Mouse (Mus musculus): ENCODE measurements around the gene 1700007K13Rik. TPM values are rescaled to one million over a fixed set of nuclear protein-coding genes. Genes with fewer than 3 reads are reported as not detected.
"Not testable (repeated sequence)": the region's sequence is repeated elsewhere in the genome, so short reads cannot be mapped to it uniquely, and the experiment has no call there.

1700007K13Rik gene
- polyA plus RNA-seq, 1 experiment from 2014 or later, result 3.2 TPM

DNA sequence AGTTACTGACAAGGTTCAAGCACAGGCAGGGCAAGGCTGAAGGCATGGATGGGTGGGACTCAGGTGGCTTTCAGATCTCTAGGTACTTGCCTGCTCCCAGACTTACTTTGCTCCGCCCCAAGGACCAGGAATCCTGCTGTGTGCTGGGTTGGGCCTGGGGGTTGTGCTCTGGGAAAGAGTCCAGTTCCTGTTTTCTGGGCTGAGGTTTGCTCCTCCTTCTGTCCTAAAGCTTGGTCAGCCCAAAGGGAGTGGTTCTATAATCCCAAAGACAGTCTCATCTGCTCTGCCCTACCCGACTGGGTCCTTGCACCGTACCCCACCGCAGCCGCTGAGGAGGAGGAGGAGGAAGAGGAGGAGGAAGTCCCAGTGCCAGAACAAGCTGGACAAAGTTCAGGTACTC lies 30.5 kb upstream of the 1700007K13Rik start, which contains the start of gene Gbgt1:
Gbgt1 (plus strand) TSS at position 221 of the 400 bp plus-strand sequence.
- Histone ChIP-seq H3K4me1 (no peaks in the 10 kb centered on the region), H3K36me3 (no peaks in the 10 kb centered on the region), H3K27me3 (no peaks in the 10 kb centered on the region), H3K9ac (replicated peaks) (no peak within 1 kb of the TSS), H3K9me3 (no peaks in the 10 kb centered on the region), H3K4me2 (replicated peaks) (no peak within 1 kb of the TSS), H3K27ac (replicated peaks) (no peak within 1 kb of the TSS), H3K4me3 (no peak within 1 kb of the TSS)
- ATAC-seq (replicated peaks), result no peak
- WGBS, result 79% methylated on average over 5 of the region's 5 CpGs

DNA sequence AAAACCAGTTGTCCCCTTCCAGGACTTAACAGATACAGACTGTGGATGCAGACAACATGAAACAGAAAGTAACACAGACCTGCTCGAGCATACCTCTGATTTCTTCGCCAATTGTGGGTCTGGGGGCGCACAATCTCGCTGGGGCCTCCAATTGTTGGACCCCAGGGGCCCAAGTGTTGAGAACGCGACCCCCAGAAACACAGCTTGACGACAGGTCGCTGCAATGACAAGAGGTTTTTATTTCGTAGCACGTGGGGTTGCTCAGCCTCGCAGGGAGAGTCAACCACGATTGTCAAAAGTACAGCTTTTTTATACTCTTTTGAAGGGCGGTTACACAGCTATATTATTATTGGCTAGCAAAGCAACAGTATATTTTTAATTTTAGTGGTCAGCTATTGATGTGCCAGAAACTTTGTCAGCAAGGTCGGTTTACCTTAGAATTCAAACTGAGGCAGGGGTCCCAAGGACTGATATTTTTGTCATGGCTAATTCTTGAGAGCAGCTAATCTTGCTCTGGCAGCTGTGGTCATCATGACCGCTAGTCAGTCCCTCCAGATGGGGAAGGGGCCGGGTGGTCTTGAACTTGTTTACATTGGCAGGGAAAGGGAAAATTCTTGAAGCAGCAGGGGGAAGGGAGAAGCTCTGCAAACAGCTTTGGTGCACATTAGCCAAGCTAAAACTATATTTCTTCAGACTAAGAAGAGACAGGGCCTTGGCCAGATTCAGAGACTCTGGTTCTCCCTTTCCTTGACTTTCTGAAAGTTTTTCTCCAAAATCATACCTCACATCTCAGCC lies 29.9 kb upstream of the 1700007K13Rik start:
- H3K9me3 ChIP-seq, result no peaks in the 10 kb centered on the region
- no peak overlapping the region for H3K4me3 ChIP-seq
- WGBS, result 88% methylated on average over 16 of the region's 16 CpGs
- ATAC-seq (replicated peaks), result no peak
- H3K4me1 ChIP-seq, result no peaks in the 10 kb centered on the region
- H3K4me2 ChIP-seq (replicated peaks), result no peak overlapping the region
- no peaks in the 10 kb centered on the region for H3K27me3 ChIP-seq
- H3K27ac ChIP-seq (replicated peaks), result no peak overlapping the region
- no peak overlapping the region for H3K9ac ChIP-seq (replicated peaks)
- H3K36me3 ChIP-seq, result no peaks in the 10 kb centered on the region

GRCm38 (mm10) chr2:28495207-28495756 lies 29.1 kb upstream of the 1700007K13Rik start:
- H3K9ac ChIP-seq (replicated peaks), result no peak overlapping the region
- no peak overlapping the region for H3K4me2 ChIP-seq (replicated peaks)
- H3K27ac ChIP-seq (replicated peaks), result no peak overlapping the region
- ATAC-seq (replicated peaks), result no peak
- 89% methylated on average over 14 of the region's 14 CpGs for WGBS
- no peaks in the 10 kb centered on the region for H3K36me3 ChIP-seq
- H3K9me3 ChIP-seq, result no peaks in the 10 kb centered on the region
- H3K4me3 ChIP-seq, result no peak overlapping the region
- H3K4me1 ChIP-seq, result no peaks in the 10 kb centered on the region
- no peaks in the 10 kb centered on the region for H3K27me3 ChIP-seq

DNA sequence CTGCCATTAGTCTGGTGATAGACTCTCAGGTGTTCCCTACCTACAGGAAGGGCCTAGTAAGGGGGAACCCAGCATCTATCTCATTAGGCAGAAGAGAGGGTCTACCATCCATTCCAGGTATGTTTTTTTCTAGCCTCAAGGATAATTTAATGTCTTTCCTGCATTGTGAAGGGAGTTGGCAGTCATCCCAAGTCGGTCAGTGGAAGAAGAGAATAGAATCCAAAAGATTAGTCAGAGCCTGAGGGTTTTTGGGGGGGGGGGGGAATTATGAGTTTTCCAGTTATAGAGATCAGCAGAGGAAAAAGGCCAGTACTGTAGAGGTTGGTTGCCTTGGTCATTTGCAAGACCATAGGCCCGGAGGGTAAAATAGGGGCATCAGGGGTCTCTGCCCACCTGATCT lies 28.4 kb upstream of the 1700007K13Rik start:
- 77% methylated on average over 2 of the region's 2 CpGs for WGBS
- ATAC-seq (replicated peaks), result no peak
- Histone ChIP-seq H3K4me3 (no peak overlapping the region), H3K9ac (replicated peaks) (no peak overlapping the region), H3K27me3 (no peaks in the 10 kb centered on the region), H3K4me1 (no peaks in the 10 kb centered on the region), H3K9me3 (no peaks in the 10 kb centered on the region), H3K4me2 (replicated peaks) (no peak overlapping the region), H3K27ac (replicated peaks) (no peak overlapping the region), H3K36me3 (no peaks in the 10 kb centered on the region)

GRCm38 (mm10) chr2:28483861-28484260 lies 17.7 kb upstream of the 1700007K13Rik start:
- Histone ChIP-seq H3K4me1 (no peaks in the 10 kb centered on the region), H3K4me3 (no peak overlapping the region), H3K4me2 (replicated peaks) (no peak overlapping the region), H3K36me3 (no peaks in the 10 kb centered on the region), H3K9ac (replicated peaks) (no peak overlapping the region), H3K27me3 (no peaks in the 10 kb centered on the region), H3K27ac (replicated peaks) (no peak overlapping the region), H3K9me3 (no peaks in the 10 kb centered on the region)
- ATAC-seq (replicated peaks), result no peak
- 74% methylated on average over 2 of the region's 2 CpGs for WGBS

DNA sequence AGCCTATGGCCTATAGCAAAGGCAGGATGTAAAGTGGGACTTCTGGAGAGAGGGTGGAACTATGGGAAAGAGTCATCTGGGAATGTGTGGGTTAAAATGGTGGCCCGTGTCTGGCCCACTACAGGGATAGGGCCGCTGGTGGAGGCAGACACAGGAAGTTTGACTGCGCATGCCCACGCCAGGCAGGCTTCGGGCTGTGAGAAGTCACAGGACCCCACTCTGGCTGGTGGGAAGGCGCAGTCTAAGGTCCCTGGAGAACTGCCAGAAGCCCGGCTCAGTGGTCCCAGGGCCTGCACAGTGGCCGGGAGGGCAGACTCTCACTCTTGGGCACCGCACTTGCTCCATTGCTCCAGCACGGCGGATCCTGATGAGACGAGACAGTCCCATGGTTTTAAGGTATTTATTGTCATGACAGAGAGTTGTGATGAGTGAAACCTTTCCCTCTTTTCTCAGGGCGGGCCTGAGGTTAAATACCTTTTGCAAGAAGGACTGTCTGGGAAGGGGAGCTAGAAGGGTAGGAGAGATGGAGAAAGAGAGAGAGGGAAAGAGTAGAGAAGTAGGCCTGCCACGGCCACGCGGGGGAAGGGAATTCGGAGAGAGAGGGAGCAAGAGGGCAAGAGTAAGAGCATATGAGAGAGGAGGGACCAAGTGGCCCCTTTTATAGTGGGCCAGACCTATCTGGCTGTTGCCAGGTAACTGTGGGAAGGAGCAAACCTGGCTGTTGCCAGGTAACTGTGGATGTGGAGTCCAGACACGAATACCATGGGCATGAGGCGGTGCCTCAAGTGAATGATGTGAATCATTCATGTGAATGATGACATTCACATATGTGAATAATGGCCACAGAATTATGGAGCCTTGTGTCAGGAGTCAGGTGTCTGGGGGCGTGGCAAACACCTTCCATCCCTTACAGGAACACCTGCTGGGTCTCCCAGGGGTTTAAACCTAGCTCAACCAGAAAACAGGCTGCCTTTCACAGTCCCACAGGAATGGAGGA lies 13.4 kb upstream of the 1700007K13Rik start:
- Histone ChIP-seq H3K27ac (replicated peaks) (no peak overlapping the region), H3K36me3 (no peaks in the 10 kb centered on the region), H3K4me2 (replicated peaks) (no peak overlapping the region), H3K9me3 (no peaks in the 10 kb centered on the region), H3K4me3 (no peak overlapping the region), H3K4me1 (no peaks in the 10 kb centered on the region), H3K27me3 (no peaks in the 10 kb centered on the region), H3K9ac (replicated peaks) (no peak overlapping the region)
- no peak for ATAC-seq (replicated peaks)
- WGBS, result 80% methylated on average over 20 of the region's 20 CpGs

DNA sequence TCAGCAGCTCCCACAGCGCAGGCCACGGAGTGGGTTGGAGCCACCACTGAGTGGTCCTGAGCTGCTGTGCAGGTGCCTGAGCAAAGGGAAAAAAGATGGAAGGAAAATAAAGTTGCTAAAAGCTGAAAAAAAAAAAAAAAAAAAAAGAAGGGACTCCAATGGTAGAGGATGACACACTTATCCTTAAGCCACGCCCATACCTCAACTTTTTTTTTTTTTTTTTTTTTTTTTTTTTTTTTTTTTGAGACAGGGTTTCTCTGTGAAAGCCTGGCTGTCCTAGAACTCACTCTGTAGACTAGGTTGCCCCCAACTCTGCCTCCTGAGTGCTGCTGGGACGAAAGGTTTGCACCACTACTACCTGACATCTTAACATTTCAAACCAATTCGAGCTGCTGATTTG lies 11.9 kb upstream of the 1700007K13Rik start:
- WGBS, result 91% methylated on average over 5 of the region's 5 CpGs
- not testable (repeated sequence) for H3K27me3 ChIP-seq; H3K4me1 ChIP-seq; H3K4me2 ChIP-seq (replicated peaks); H3K9ac ChIP-seq (replicated peaks); H3K27ac ChIP-seq (replicated peaks); H3K36me3 ChIP-seq; H3K9me3 ChIP-seq; H3K4me3 ChIP-seq; ATAC-seq (replicated peaks)

- H3K9me3 ChIP-seq; H3K4me2 ChIP-seq (replicated peaks); H3K4me1 ChIP-seq; H3K27ac ChIP-seq (replicated peaks); H3K4me3 ChIP-seq; H3K27me3 ChIP-seq; H3K9ac ChIP-seq (replicated peaks); ATAC-seq (replicated peaks): not testable (repeated sequence)
- peaks cover 41% of the 10 kb centered on the region for H3K36me3 ChIP-seq
- WGBS, result 95% methylated on average over 8 of the region's 8 CpGs
Measured at GRCm38 (mm10) chr2:28472011-28472410, 5.9 kb upstream of the 1700007K13Rik start.

- no peak overlapping the region for H3K27ac ChIP-seq (replicated peaks)
- no peaks in the 10 kb centered on the region for H3K27me3 ChIP-seq
- ATAC-seq (replicated peaks), result no peak
- H3K9ac ChIP-seq (replicated peaks), result no peak overlapping the region
- peaks cover 41% of the 10 kb centered on the region for H3K36me3 ChIP-seq
- 97% methylated on average over 2 of the region's 2 CpGs for whole genome bisulfite sequencing
- no peak overlapping the region for H3K4me2 ChIP-seq (replicated peaks)
- H3K4me3 ChIP-seq, result no peak overlapping the region
- peaks cover 18% of the 10 kb centered on the region for H3K4me1 ChIP-seq
- 0 out of 2 replicates have a peak, but pooled peaks cover 3% of the 10 kb centered on the region for H3K9me3 ChIP-seq
Measured at GRCm38 (mm10) chr2:28470591-28470990, 4.5 kb upstream of the 1700007K13Rik start.

- peaks cover 41% of the 10 kb centered on the region for H3K36me3 ChIP-seq
- H3K4me3 ChIP-seq, result no peak overlapping the region
- H3K9me3 ChIP-seq, result 0 out of 2 replicates have a peak, but pooled peaks cover 3% of the 10 kb centered on the region
- H3K9ac ChIP-seq (replicated peaks), result no peak overlapping the region
- H3K27me3 ChIP-seq, result no peaks in the 10 kb centered on the region
- 98% methylated on average over 14 of the region's 14 CpGs for WGBS
- ATAC-seq (replicated peaks), result no peak
- no peak overlapping the region for H3K4me2 ChIP-seq (replicated peaks)
- peaks cover 18% of the 10 kb centered on the region for H3K4me1 ChIP-seq
- no peak overlapping the region for H3K27ac ChIP-seq (replicated peaks)
Measured at GRCm38 (mm10) chr2:28469461-28469860, 3.3 kb upstream of the 1700007K13Rik start.

- H3K27me3 ChIP-seq, result no peaks in the 10 kb centered on the region
- H3K4me1 ChIP-seq, result peaks cover 18% of the 10 kb centered on the region
- H3K9me3 ChIP-seq, result 0 out of 2 replicates have a peak, but pooled peaks cover 3% of the 10 kb centered on the region
- H3K4me2 ChIP-seq (replicated peaks), result peak overlapping the region; percentile 65
- ATAC-seq (replicated peaks), result no peak
- no peak overlapping the region for H3K27ac ChIP-seq (replicated peaks)
- peaks cover 41% of the 10 kb centered on the region for H3K36me3 ChIP-seq
- H3K9ac ChIP-seq (replicated peaks), result peak overlapping the region; percentile 98
- H3K4me3 ChIP-seq, result peak overlapping the region; percentile 98
- WGBS, result 56% methylated on average over 18 of the region's 18 CpGs
Measured at GRCm38 (mm10) chr2:28468486-28469225, 2.5 kb upstream of the 1700007K13Rik start.
